Mouse (Mus musculus): ENCODE data around the gene Myo3a. TPM values are rescaled to one million over a fixed set of nuclear protein-coding genes. Genes with fewer than 3 reads are reported as not detected.
"Not testable (repeated sequence)": the region's sequence is repeated elsewhere in the genome, so short reads cannot be mapped to it uniquely, and the experiment has no call there.

Myo3a gene
- total RNA-seq (2021): not detected
- long read RNA-seq, experiment 1: 0 reads
- long read RNA-seq, experiment 2: 0 reads

DNA sequence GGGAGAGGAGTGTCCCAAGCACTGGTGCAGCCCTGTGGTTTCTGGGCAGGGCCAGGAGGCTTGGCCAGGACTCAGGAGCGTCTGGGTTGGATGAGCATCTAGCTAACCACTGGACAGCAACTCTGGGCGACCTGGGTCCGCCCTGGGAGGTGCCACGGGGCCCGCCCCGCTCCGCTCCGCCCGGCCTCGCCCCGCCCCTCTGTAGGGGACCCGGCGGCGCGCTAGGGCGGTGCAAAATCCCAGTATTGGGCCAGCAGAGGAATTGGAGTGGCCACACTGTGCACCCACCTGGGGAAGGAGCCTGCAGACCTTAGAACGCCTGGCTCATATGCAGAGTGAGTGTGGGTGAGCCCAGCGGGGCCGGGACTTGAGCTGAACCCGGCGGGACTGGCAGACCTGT, at the start of gene Myo3a:
Gene Myo3a, plus strand, starts transcription at position 196 of the 400 bp plus-strand sequence.
- peak; percentile 16 for DNase-seq

DNA sequence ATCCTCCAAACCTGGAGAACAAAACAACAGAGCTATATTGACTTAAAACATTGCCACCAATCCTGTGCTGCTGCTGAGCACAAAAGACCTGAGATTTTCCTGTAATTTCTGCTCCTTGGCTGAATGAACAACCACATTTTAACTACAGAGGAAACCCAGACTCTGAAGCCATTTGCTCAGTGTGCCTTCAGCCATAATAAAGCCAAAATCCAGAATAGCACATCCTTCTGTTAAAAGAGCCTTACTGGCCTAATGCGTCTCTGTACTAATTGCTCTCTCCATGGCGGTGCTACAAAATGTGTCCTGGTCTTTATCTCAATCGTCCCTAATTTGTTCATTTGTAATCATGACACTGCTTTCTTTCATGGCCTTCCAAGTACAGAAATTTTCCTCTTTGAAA, 23.2 kb downstream of the Myo3a start:
- DNase-seq: no peak

DNA sequence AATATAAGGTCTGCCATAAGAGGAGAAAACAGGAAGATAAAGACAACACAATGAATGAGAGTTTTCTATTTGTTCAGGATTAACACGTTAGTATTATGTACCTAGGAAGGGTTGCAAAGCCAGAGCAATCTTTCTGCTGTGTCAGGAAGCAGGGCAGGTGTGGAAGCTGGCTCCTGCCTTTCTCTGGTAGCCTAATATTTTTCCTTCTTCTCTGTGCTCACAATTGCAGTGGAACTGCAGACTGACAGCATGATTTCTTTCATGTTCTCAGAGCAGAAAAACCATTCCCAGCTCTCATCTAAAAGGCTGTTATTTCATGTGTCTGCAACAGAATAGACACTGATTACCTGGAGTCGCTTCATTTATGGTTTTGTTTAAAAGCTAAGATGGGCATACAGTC, 23.7 kb downstream of the Myo3a start:
- no peak for DNase-seq

DNA sequence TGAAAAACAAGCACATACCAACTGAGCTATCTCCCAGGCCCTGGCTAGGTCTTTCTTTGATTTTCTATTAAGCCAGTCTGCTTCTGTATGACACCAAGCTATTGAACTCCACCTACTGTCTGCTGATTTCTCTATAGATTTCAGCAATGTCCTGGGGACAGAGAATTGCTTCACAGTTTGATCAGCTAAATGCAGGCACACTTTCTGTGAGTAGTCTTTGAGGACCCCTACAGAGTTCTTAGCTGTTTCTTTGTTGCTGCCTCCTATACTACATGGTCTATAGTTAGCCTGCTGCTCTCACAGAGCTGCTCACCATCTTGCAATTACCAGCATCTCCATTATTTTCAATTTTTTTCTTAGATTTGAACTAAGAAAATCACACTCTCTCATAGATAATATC, 28.3 kb downstream of the Myo3a start:
- no peak for DNase-seq

DNA sequence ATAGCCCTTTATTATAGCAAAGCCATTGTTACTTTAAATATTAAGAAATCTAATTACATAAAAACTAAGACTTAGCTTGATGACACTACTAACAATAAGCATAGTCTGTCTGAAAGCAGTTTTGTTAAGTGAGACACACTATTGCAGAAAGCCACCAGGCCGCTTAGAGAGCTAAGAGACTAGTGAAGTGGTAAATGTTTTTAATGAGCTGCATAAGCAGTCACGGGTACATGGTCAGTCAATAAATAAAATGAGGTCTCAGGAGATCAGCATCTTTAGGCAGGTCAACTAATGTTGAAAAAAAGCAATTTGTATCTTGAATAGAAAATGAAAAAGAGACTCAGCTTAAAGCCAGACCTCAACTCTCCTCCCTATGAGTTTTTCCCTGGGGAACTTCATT, 44.3 kb downstream of the Myo3a start:
- DNase-seq: no peak

DNA sequence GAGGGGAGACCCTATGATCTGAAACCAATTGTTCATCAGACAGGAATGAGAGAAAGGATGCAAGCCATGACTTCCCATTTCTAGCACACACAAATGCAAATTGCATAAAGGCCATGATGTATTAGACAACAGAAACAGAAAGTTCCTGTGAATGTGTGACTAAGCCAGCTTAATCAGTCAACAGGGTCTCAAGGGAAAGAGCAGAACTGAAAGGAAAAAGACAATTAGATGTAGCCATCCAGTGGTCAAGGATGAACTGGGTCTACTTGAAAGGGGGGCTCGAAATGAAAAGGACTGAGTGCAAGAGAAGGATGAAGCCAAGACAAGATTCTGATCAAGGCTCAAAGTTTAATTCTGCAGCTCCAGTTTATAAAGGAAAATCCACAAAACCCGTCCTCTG, 58.1 kb downstream of the Myo3a start:
- no peak for DNase-seq

DNA sequence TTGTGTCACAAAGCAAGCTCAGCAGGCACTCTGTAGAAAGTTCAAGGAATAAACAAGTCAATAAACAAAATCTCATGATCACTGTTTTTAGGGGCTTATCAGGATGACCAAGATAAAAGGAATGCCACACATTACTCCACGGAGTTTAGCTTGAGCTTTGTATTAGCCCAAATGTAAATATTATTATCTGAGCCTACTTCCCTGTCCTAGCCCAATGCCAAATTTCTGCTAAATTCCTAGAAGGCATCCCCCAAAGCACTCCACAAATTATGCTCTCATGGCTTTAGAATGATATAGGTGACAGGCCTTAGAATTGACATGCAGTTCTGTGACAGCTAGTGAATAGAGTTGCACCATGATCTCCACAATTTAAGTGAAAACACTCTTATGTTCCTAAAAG, 58.5 kb downstream of the Myo3a start:
- no peak for DNase-seq

DNA sequence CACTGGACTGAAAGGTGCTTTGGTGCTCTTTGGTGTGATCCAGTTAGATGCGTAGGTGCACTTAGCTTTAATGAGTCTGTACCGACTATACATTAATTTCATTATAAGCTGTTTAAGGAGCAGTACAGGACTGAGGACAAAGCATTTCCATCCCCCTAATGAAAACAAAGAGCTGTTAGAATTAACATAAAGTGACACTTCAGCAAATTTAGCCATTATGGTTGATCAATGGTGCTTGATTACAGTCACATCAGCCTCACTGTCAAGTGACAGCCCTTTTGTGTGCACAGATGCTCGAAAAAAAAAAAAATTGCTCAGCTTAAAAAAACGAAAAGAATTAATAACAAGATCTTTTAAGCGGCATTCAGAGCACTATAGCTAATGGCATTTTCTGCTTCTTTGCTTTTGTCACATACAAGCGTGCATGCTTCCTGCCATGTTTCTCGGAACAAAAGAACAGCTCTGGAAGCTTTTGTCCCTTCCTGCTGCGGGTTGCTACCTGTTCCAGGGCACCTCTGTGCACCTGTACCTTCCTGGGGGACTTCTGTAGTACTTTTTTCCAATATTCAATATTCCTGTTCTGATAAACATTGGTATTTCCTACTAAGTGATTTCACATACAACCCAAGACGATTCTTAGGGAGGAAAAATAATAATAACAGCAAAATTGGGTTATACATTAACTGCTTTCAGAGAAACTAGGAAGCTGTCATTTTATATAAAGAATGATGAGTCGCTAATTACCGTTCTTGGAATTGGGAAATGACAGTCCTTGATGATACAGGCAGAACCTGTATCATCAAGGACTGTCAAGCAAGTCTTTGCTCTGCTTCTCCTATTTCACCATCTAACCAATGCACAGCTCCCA, 66.5 kb downstream of the Myo3a start:
- no peak for DNase-seq

DNA sequence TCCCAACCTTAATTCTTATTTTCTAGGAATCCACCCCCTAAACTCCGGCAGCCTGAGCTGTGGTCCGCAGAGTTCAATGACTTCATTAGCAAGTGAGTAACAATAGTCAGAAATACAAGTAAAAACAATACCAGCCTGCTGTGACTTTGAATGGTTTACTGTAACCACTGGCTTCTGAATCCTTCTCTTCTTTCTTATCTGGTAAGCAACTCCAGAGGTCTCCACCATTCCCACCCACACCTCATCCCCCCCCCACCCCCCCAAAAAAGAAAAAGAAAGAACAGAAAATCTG, 67.1 kb downstream of the Myo3a start:
- no peak for DNase-seq

DNA sequence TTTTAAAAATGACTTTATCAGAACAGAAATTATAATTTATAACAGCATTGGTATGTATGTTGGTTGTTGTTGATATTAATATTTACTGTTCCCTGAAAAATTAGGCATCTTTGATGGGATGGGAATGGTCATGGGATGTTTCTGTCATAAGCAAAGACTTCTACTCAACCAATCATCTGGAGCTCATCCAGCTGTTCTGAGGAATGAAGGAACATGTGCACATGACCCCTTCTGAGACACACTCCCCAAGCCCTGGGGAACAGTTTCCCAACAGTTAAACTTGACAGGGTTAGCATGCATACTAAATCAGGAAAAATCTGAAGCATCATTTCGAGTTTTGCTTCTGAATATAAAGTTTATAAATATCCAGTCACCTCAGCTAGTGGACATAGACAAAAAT, 70.6 kb downstream of the Myo3a start:
- no peak for DNase-seq

DNA sequence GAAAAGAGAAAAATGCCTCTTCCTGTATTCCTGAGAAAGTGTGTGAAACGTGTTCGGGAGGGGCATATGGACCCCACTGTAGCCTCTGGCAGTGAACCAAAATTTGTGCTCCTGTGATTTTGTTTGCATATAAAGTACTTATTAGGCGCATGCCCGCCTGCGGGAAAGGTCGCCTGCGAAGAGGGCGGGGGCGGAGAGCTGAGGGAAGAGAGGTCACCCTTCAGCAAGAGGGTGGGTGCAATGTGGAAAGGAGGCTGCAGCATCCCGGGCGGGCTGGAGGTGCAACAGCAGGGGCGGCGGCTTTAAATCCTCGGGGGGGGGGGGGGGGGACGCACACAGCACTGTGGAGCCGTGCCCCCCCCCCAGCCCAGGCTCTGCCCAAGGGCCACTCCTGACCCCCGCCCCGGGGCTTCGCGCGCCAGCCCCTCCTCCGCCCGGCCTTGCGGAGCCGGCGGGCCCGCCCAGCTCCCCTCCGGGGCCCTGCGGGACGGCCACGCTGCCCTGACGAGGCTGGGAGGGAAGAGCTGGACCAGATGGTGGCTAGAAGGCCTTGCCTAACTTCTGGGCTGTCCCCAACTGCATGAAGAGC, 111.1 kb downstream of the Myo3a start:
- peak; percentile 7 for DNase-seq

DNA sequence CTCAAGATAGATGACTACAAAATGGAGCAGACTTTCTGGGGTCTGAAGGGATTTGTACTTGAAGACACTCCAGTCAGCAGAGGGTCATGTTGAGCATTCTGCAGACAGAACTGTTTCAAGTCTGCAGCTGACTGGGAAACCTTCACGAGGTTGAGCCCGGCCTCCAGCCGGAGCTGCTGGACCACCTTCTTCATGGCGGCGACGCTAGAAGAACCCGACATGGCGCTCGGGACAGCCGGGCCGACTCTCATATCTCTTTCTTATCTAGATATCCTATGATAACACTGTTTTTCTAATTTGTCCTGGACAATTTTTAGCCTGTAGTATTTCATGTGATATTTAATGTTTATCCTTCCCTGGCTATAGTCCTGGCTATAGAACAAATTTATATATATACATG, 183.2 kb downstream of the Myo3a start:
- DNase-seq: not testable (repeated sequence)

DNA sequence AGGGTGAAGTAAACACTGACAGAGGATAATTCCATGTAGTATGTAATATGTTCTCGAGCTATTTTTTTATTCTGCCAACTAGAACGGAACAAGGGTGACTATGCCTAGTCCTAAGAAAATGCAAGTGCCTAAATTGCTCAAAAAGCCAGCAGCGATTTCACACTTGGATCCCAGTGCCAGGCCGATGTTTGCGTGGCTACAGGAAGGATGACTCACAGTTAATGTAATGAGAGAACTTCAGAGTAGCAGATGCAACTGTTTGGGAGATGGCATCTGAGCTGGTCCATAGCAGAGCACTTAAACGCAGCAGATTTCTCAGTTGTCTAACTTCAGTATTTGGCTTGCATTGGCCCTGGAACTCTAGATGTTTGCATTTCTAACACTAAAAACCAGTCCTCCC, 321.1 kb downstream of the Myo3a start:
- DNase-seq: no peak

DNA sequence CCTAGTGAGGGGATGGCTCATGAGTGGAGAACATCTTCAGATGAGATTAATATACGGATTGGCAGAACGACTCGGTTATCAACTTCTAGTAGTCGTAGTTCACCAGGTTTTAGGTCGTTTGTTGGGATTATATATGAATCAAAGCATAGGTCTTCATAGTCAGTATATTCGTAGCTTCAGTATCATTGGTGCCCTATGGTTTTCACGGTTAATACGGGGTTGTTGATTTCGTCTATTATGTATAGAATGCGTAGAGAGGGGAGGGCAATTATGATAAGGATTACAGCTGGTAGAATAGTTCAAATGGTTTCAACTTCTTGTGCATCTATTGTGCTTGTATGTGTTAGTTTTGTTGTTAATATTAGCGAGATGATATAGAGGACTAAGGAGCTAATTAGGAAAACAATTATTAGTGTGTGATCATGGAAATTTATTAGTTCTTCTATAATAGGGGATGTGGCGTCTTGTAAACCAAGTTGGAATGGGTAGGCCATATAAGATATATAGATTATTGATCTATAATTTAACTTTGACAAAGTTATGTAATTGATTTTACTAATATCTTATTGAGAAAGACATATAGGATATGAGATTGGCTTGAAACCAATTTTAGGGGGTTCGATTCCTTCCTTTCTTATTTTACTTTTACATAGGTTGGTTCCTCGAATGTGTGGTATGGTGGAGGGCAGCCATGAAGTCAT, 360.3 kb downstream of the Myo3a start:
- not testable (repeated sequence) for DNase-seq

DNA sequence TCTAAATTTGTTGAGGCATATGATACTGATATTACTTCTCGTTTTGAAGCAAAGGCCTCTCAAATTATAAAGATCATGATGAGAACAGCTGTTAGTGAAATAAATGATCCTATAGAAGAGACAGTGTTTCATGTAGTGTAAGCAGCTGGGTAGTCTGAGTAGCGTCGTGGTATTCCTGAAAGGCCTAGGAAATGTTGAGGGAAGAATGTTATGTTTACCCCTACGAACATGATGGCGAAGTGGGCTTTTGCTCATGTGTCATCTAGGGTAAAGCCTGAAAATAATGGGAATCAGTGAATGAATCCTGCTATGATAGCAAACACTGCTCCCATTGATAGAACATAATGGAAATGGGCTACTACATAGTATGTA, 360.9 kb downstream of the Myo3a start:
- DNase-seq: not testable (repeated sequence)

DNA sequence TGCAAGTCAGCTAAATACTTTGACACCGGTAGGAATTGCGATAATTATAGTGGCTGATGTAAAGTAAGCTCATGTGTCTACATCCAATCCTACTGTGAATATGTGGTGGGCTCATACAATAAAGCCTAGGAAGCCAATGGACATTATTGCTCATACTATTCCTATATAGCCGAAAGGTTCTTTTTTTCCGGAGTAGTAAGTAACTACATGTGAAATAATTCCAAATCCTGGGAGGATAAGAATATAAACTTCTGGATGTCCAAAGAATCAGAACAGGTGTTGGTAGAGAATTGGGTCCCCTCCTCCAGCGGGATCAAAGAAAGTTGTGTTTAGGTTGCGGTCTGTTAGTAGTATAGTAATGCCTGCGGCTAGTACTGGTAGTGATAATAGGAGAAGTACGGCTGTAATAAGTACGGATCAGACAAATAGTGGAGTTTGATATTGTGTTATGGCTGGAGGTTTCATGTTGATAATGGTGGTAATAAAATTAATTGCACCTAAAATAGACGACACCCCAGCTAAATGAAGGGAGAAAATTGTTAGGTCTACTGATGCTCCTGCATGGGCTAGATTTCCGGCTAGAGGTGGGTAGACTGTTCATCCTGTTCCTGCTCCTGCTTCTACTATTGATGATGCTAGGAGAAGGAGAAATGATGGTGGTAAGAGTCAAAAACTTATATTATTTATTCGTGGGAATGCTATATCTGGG, 361.5 kb downstream of the Myo3a start:
- DNase-seq: not testable (repeated sequence)

DNA sequence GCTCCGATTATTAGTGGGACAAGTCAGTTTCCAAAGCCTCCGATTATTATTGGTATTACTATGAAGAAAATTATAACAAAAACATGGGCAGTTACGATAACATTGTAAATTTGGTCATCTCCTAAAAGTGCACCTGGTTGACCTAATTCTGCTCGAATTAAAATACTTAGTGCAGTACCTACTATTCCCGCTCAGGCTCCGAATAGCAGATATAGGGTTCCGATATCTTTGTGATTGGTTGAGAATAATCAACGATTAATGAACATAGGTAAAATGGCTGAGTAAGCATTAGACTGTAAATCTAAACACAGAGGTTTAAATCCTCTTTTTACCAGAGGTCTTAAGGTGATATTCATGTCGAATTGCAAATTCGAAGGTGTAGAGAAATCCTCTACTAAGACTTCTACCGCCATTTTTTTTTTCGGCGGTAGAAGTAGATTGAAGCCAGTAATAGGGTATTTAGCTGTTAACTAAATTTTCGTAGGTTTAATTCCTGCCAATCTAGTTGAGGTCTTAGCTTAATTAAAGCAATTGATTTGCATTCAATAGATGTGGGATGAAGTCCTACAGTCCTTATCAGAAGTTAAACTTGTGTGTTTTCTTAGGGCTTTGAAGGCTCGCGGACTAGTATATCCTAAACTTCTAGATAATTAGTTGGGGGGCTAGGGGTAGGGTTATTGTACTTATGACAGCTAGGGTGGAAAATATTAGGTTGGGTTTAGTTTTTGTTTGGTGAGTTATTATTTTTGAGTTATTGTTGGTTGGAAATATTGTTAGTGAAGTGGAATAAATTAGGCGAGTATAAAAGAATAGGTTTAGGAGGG, 362.3 kb downstream of the Myo3a start:
- not testable (repeated sequence) for DNase-seq

DNA sequence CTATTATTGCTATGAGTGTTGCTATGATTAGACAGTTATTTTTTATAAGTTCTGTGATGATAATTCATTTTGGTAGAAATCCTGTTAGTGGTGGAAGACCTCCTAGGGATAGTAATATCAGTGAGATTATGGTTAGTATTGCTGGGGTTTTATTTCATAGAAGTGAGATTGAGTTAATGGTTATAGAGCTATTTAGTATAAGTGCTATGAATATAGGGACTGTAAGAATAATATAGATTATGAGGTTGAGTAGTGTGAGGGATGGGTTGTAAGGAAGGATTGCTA, 362.8 kb downstream of the Myo3a start:
- no peak for DNase-seq

DNA sequence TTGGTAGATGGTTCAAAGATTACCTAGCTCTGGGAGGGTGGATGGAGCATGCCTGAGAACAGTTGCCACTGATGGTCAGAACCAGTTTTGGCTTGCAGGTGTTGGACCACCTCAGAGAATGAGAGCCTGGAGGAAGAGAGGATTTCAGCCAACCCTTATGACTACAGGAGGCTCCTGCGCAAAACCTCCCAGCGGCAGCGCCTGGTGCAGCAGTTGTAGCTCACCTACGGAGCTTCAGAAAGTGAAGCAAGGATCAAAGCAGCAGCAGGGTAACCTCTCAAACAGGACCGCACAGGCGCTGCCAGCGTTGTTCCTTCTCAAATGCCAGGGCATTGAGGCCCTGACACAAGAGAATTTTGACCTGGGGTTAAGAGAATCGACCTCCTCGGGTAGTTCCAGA, 390.6 kb downstream of the Myo3a start:
- no peak for DNase-seq

DNA sequence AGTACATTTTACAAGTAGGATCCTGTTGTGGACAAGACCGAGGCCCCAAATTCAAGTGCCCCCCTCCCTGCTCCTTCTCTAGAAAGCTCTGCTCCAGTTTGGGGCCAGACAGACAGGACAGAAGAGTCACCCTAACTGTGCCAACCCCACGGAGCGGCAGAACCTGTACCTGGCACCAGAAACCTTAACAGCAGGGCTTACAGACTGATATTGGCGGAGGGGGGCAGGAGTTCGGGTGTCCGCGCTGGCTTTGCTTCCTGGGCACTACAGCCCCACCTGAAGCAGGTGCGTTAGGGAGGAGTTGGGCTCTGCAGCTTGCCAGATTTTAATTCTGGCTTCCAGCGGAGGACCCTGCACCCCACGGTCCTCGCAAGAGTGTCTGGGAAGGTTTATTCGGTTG, 392.1 kb downstream of the Myo3a start:
- no peak for DNase-seq

DNA sequence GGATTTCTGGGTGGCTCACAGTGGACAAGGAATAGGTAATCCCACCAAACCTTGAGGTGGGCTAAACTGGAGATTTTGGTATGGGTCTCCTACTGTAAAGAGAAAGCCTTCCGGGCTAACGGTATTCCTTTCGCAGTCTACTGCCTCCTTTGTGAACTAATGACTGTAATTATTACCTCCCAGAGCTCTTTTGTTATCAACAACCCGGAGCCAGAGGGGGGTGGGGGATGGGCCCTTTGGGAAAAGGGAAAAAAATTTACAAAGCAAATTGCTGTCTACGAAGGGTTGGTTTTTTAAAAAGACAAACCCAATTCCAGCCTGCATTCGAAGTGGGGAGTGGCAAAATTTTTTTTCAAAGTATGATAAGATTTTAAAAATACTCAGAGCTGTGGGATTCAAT, 392.7 kb downstream of the Myo3a start:
- DNase-seq: no peak

DNA sequence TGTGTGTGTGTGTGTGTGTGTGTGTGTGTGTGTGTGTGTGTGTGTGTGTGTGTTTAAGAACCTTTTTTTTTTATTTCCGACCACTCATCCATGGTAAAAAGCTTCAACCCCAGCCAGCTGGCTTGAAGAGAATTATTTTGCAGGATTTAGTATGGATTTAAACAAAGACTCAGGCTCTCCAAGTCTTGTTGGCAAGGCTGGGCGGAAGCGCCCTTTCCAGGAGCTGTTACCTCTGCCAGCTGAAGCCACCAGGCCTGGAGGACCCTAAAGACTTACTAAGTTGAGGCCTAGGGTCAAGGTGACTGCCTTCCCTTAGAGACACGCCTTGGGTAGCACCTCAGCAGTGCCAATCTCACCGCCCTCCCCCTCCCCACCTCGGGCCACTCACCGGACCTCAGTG, 393.2 kb downstream of the Myo3a start:
- no peak for DNase-seq

Data from adrenal gland, postnatal 10 days (tissue).